Mouse (Mus musculus) small intestine, adult 2 months (tissue): ENCODE measurements at regions not wholly inside any gene's neighbourhood (a gene's known extent, or its start where the extent isn't known, plus 50 kb on each side); places are given as distances from the start of the nearest gene placed in this dataset.

Experiments used
- CTCF ChIP-seq: fragments of 200-500 bp; IDR thresholded peaks from 2 replicates; pipeline ENCODE4 v1.5.1; 2012; ENCODE audit warnings: low read depth, mild to moderate bottlenecking, control low read depth, inconsistent platforms, low read length, moderate library complexity, mixed read lengths; ENCODE audit not compliant: insufficient replicate concordance, insufficient read length; ENCODE audit errors: extremely low read depth
- POLR2A ChIP-seq: fragments of 200-500 bp; IDR thresholded peaks from 2 replicates; pipeline ENCODE4 v1.6.1; 2012; ENCODE audit warnings: low read depth, mild to moderate bottlenecking, control low read depth, inconsistent platforms, low read length, moderate library complexity

DNA sequence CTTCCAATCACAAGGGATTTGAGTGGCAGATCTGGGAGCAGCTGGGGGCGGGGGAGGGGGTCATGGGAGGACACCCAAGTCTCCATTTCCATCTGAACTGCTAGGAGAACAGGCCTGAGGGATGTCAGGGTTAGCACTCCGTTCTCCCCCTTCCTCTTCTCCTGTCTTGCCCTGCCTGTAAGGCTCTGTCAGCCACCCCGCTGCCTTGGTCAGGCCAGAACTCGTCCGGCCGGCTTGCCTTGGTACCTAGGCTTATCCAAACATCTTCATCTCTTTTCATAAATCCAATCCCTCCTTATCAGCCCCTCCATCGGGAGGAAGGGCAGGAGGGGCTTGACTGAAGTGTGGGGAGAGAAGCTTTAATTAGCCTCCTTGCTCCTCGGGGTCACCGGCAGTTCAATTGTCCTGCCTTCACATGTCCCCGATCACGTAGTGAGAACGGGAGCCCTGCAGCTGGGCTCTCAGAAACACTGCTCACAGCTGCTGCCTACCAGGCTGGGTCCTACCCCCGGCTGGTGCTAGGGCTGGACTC lies 208.0 kb downstream of the Sox9 start:
- TF ChIP-seq CTCF (no peak), POLR2A (no peak)
